Mouse (Mus musculus) stomach, postnatal 0 days (tissue): Measurements from ENCODE around the gene 5730522E02Rik.

Source experiments
- CTCF ChIP-seq: IDR thresholded peaks from 2 replicates; pipeline ENCODE4 v1.5.1; 2016; ENCODE audit warnings: antibody characterized with exemption, low read depth, mild to moderate bottlenecking, moderate library complexity
- EP300 ChIP-seq: optimal IDR thresholded peaks from 2 replicates; pipeline ENCODE3; 2016; ENCODE audit warnings: antibody characterized with exemption

- no peak for TF ChIP-seq CTCF
- no peak for TF ChIP-seq EP300
Measured at GRCm38 (mm10) chr11:26161354-26161753, 49.2 kb downstream of the 5730522E02Rik start.
